Comparison of ENCODE assay signal across 8 mouse cellular contexts in the genomic region with DNA sequence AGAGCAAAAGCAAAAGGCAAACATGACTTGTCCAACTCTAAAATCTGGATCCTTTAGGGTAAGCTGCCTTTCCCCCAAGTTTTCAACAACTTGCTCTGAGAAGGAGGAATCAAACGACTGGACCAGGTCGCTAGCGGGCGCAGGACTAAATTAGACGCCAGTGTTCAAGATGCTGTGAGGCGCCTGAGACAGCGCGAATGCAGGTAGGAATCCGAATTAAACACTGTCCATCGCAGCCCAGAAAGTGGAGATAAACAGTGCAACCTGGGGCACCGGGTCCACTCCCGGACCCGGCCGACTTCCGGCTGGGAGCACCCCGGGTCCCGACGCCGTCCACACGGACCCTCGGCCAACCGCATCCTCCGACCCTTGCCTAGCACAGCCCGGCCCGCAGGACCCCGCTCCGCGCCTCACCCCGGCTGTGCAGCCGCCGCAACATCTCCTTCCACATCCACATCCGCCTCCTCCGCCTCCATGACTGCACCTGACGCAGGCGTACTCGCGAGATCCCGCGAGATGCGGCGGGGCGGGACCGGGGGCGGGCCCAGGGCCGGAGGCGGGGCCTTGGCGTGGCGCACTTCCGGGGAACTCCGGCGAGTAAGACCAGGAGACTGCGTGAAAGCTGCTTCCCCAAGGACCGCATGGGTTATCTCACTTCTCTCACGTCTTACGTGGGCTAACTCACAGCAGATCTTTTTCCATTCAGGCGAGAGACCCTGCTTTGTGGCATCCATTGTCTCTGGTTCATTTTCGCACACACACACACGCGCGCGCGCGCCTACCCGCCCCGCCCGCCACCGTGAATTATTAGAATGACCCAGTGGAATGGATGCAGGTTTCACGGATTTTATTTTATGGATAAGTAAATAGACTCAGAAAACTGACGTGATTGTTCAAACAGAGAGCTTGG. TPM values are rescaled to one million over a fixed set of nuclear protein-coding genes. Genes with fewer than 3 reads are reported as not detected.
DNase-seq lines count a peak whose midpoint lies in the region; ATAC-seq and TF ChIP-seq lines count a peak whose summit lies in the region.

Gene Mysm1 (minus strand): TSS at position 511 of the 910 bp plus-strand sequence.

- H3K4me2 ChIP-seq in lung, postnatal 0 days (replicated peaks; ENCODE audit: low read depth, low read length): peak within 1 kb of the TSS; percentile 70

- peak; percentile 90 for DNase-seq in MN1 (ENCODE audit: low spot score)
- peak; percentile 91 for DNase-seq in cerebellum, adult 9-10 months
- peak; percentile 97 for DNase-seq in hindbrain, embryonic 10.5 days (ENCODE audit: low spot score)
- DNase-seq in layer of hippocampus, adult 9-11 months: peak; percentile 93
- DNase-seq in lung, postnatal 0 days (ENCODE audit: low spot score): peak; percentile 91
- DNase-seq in ovary, postnatal 14 days (ENCODE audit: low spot score): peak; percentile 94
- DNase-seq in thymus, postnatal 14 days: peak; percentile 97

- H3K4me3 ChIP-seq in hindbrain, embryonic 10.5 days: peak within 1 kb of the TSS; percentile 73
- peak within 1 kb of the TSS; percentile 92 for H3K4me3 ChIP-seq in lung, postnatal 0 days (ENCODE audit: low read depth, low read length)

- peaks cover 19% of the 10 kb centered on the region for H3K4me1 ChIP-seq in hindbrain, embryonic 10.5 days (replicated peaks)
- peaks cover 12% of the 10 kb centered on the region; the same call in 1 of the 2 replicates for H3K4me1 ChIP-seq in lung, postnatal 0 days (ENCODE audit: insufficient read depth, low read depth, low read length)

- H3K9ac ChIP-seq in lung, postnatal 0 days (replicated peaks; ENCODE audit: low read depth): peak within 1 kb of the TSS; percentile 94

- H3K36me3 ChIP-seq in hindbrain, embryonic 10.5 days: peaks cover 19% of the 10 kb centered on the region
- H3K36me3 ChIP-seq in lung, postnatal 0 days (ENCODE audit: insufficient read depth, low read length): peaks cover 5% of the 10 kb centered on the region; the same call in 1 of the 2 replicates

- H3K9me3 ChIP-seq in hindbrain, embryonic 10.5 days: no peaks in the 10 kb centered on the region
- H3K9me3 ChIP-seq in lung, postnatal 0 days (ENCODE audit: low read length): no peaks in the 10 kb centered on the region

- peak; percentile 3; the same call in 1 of the 2 replicates for TF ChIP-seq EP300 in lung, postnatal 0 days (IDR thresholded peaks at IDR 0.05)

- H3K27me3 ChIP-seq in hindbrain, embryonic 10.5 days (ENCODE audit: insufficient read depth, poor library complexity, severe bottlenecking): no peaks in the 10 kb centered on the region
- no peaks in the 10 kb centered on the region for H3K27me3 ChIP-seq in lung, postnatal 0 days (replicated peaks; ENCODE audit: insufficient read depth, low read length)

- H3K27ac ChIP-seq in hindbrain, embryonic 10.5 days: peak within 1 kb of the TSS; percentile 92
- peak within 1 kb of the TSS; percentile 87 for H3K27ac ChIP-seq in lung, postnatal 0 days (ENCODE audit: low read length)

- peak; percentile 99 for ATAC-seq in frontal cortex, adult (ENCODE audit: low TSS enrichment)
- ATAC-seq in lung, postnatal 0 days: peak; percentile 100

- peak; percentile 30 for TF ChIP-seq CTCF in lung, postnatal 0 days (IDR thresholded peaks at IDR 0.05)

- under 1% methylated on average over 69 of the region's 69 CpGs for WGBS in hindbrain, embryonic 10.5 days
- WGBS in lung, postnatal 0 days: under 1% methylated on average over 68 of the region's 69 CpGs

RNA-seq across cellular contexts. Expression of gene Mysm1, which starts in this region (rescaled TPM):
- polyA plus RNA-seq in hindbrain, embryonic 10.5 days (2016; fragmentation: Nextera tagmentation; extraction: Ambion mirVana): 23.1 and 27.5 TPM in 2 replicates
- polyA plus RNA-seq in lung, postnatal 0 days (2015; fragmentation: Nextera tagmentation; extraction: Ambion mirVana): 25.5 and 28.9 TPM in 2 replicates

Comparison
In these comparisons a context has a peak if more than half of its experiments do, and no peak if none do; other contexts are left out.
1. Peak in every context shown above with its lines: DNase-seq, ATAC-seq, H3K4me3 ChIP-seq and H3K27ac ChIP-seq.